Mouse (Mus musculus): Measurements from ENCODE around the gene Lrrfip1.

Lrrfip1 gene

GRCm38 (mm10) chr1:90998268-90998890 is at the start of gene Lrrfip1:
Gene Lrrfip1 (plus strand): TSS chr1:90998737.
- no peak for DNase-seq (ENCODE audit: low read depth, low spot score)

GRCm38 (mm10) chr1:90949309-90949708 is 49.2 kb upstream of the Lrrfip1 start:
- DNase-seq (ENCODE audit: low read depth, low spot score), result no peak

- no peak for DNase-seq (ENCODE audit: low read depth, low spot score)
Observed at GRCm38 (mm10) chr1:90951670-90952069, 46.9 kb upstream of the Lrrfip1 start.

GRCm38 (mm10) chr1:90952808-90953207 is 45.7 kb upstream of the Lrrfip1 start, which contains the start of gene Prlh:
Gene Prlh (plus strand): TSS chr1:90953108.
- no peak for DNase-seq (ENCODE audit: low read depth, low spot score)

GRCm38 (mm10) chr1:90953688-90954087 is 44.8 kb upstream of the Lrrfip1 start:
- DNase-seq (ENCODE audit: low read depth, low spot score), result no peak

- peak; percentile 64 for DNase-seq (ENCODE audit: low read depth, low spot score)
Observed at GRCm38 (mm10) chr1:90956245-90957096, 42.1 kb upstream of the Lrrfip1 start.

- no peak for DNase-seq (ENCODE audit: low read depth, low spot score)
Observed at GRCm38 (mm10) chr1:90962526-90962925, 36.0 kb upstream of the Lrrfip1 start.

- no peak for DNase-seq (ENCODE audit: low read depth, low spot score)
Observed at GRCm38 (mm10) chr1:90962994-90963393, 35.5 kb upstream of the Lrrfip1 start.

- DNase-seq (ENCODE audit: low read depth, low spot score), result no peak
Observed at GRCm38 (mm10) chr1:90967583-90967982, 31.0 kb upstream of the Lrrfip1 start.

- DNase-seq (ENCODE audit: low read depth, low spot score), result no peak
Observed at GRCm38 (mm10) chr1:90968649-90969048, 29.9 kb upstream of the Lrrfip1 start.

GRCm38 (mm10) chr1:90969347-90969784 is 29.2 kb upstream of the Lrrfip1 start, which contains the start of gene Rab17:
Gene Rab17 (minus strand): TSS chr1:90969661.
- DNase-seq (ENCODE audit: low read depth, low spot score), result no peak

GRCm38 (mm10) chr1:90969881-90970390 is 28.6 kb upstream of the Lrrfip1 start:
- no peak for DNase-seq (ENCODE audit: low read depth, low spot score)

- DNase-seq (ENCODE audit: low read depth, low spot score), result peak; percentile 70
Observed at GRCm38 (mm10) chr1:90972911-90973573, 25.5 kb upstream of the Lrrfip1 start.

GRCm38 (mm10) chr1:90973574-90973911 is 25.0 kb upstream of the Lrrfip1 start:
- no peak for DNase-seq (ENCODE audit: low read depth, low spot score)

GRCm38 (mm10) chr1:90974906-90975649 is 23.5 kb upstream of the Lrrfip1 start:
- DNase-seq (ENCODE audit: low read depth, low spot score), result no peak

GRCm38 (mm10) chr1:90975960-90976359 is 22.6 kb upstream of the Lrrfip1 start:
- DNase-seq (ENCODE audit: low read depth, low spot score), result no peak

GRCm38 (mm10) chr1:90980638-90981330 is 17.8 kb upstream of the Lrrfip1 start:
- DNase-seq (ENCODE audit: low read depth, low spot score), result no peak

GRCm38 (mm10) chr1:90981346-90981745 is 17.2 kb upstream of the Lrrfip1 start:
- DNase-seq (ENCODE audit: low read depth, low spot score), result no peak

GRCm38 (mm10) chr1:90995916-90996315 is 2.6 kb upstream of the Lrrfip1 start:
- DNase-seq (ENCODE audit: low read depth, low spot score), result no peak

- no peak for DNase-seq (ENCODE audit: low read depth, low spot score)
Observed at GRCm38 (mm10) chr1:90997136-90997535, 1.4 kb upstream of the Lrrfip1 start.

- DNase-seq (ENCODE audit: low read depth, low spot score), result no peak
Observed at GRCm38 (mm10) chr1:90997641-90998040, 896 bp upstream of the Lrrfip1 start.
